Mouse (Mus musculus) MEL (cell line): Measurements from ENCODE around the gene Maoa.

Experiments
- CTCF ChIP-seq, 3 experiments: IDR thresholded peaks in 2 of 3; conservative IDR thresholded peaks in 1 of 3; 2 replicates each; pipeline ENCODE4 v1.5.1; 2011 to 2012; ENCODE audit warnings: low read length in 3 of 3, low read depth in 2 of 3, mild to moderate bottlenecking in 2 of 3, improper control_type of control experiment in 1 of 3, inconsistent platforms in 1 of 3, mixed read lengths in 1 of 3, moderate library complexity in 1 of 3; ENCODE audit not compliant: control insufficient read depth in 1 of 3, insufficient read depth in 1 of 3, poor library complexity in 1 of 3, severe bottlenecking in 1 of 3
- E2F4 ChIP-seq: IDR thresholded peaks from 2 replicates; pipeline ENCODE4 v1.6.1; 2011; ENCODE audit warnings: low read depth, low read length, improper control_type of control experiment, borderline replicate concordance
- EP300 ChIP-seq, 2 experiments: IDR thresholded peaks; 2 replicates each; pipeline ENCODE4 v1.6.1; 2011; ENCODE audit warnings: improper control_type of control experiment in 2 of 2, low read length in 2 of 2, low read depth in 1 of 2, mild to moderate bottlenecking in 1 of 2
- ETS1 ChIP-seq: IDR thresholded peaks from 2 replicates; pipeline ENCODE4 v1.6.1; 2012; ENCODE audit warnings: low read depth, mild to moderate bottlenecking, inconsistent platforms, low read length, improper control_type of control experiment, moderate library complexity
- MAX ChIP-seq: IDR thresholded peaks from 2 replicates; pipeline ENCODE4 v1.6.1; 2011; ENCODE audit warnings: low read length, improper control_type of control experiment
- MAZ ChIP-seq: IDR thresholded peaks from 2 replicates; pipeline ENCODE4 v1.6.1; 2012; ENCODE audit warnings: low read depth, mild to moderate bottlenecking, inconsistent platforms, low read length, improper control_type of control experiment
- NRF1 ChIP-seq: IDR thresholded peaks from 2 replicates; pipeline ENCODE4 v1.6.1; 2014; ENCODE audit warnings: low read depth, mild to moderate bottlenecking, inconsistent platforms, low read length, improper control_type of control experiment, moderate library complexity; ENCODE audit not compliant: poor library complexity, insufficient read depth, severe bottlenecking
- POLR2A ChIP-seq, 2 experiments: IDR thresholded peaks; 2 replicates each; pipeline ENCODE4 v1.6.1; 2011 to 2012; ENCODE audit warnings: low read length in 2 of 2, mild to moderate bottlenecking in 2 of 2, control low read depth in 1 of 2, improper control_type of control experiment in 1 of 2, low read depth in 1 of 2, moderate library complexity in 1 of 2; ENCODE audit not compliant: control insufficient read depth in 1 of 2, insufficient read depth in 1 of 2, poor library complexity in 1 of 2
- POLR2AphosphoS2 ChIP-seq: IDR thresholded peaks from 2 replicates; pipeline ENCODE4 v1.6.1; 2011; ENCODE audit warnings: low read length, improper control_type of control experiment
- TCF12 ChIP-seq: IDR thresholded peaks from 2 replicates; pipeline ENCODE4 v1.6.1; 2014; ENCODE audit warnings: low read depth, mild to moderate bottlenecking, inconsistent platforms, low read length, improper control_type of control experiment, moderate library complexity

DNA sequence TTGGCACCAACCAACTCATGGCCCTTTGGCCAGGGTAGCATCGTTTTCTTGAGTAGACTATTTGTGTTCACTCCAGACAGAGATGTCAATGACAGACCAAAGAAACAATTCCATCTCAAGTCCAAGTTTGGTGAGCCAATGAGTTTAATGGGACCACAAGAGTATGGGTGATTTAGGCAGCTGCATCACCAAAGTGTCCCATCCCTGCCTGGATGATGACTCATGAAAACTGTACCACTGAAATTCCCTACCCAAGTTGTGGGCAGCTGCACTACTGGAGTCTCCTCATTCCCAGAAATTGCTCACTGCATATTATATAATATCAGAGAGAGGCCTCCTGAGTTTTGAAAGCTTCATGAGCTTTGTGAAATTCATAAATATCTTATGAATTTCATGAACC, 86.6 kb downstream of the Maoa start:
- no peak for TF ChIP-seq CTCF (IDR thresholded peaks at IDR 0.05 in 2 of 3, conservative IDR thresholded peaks at IDR 0.05 in 1 of 3; ENCODE audit: control insufficient read depth in 1 of 3, insufficient read depth in 1 of 3, low read depth in 2 of 3, low read length in 3 of 3, poor library complexity in 1 of 3, severe bottlenecking in 1 of 3)
- no peak for TF ChIP-seq POLR2AphosphoS2
- no peak for TF ChIP-seq ETS1
- no peak for TF ChIP-seq MAX
- TF ChIP-seq POLR2A (IDR thresholded peaks at IDR 0.05; ENCODE audit: control insufficient read depth in 1 of 2, insufficient read depth in 1 of 2, low read depth in 1 of 2, low read length in 2 of 2, poor library complexity in 1 of 2): no peak
- TF ChIP-seq E2F4: no peak
- TF ChIP-seq TCF12: no peak
- no peak for TF ChIP-seq MAZ
- TF ChIP-seq EP300 (IDR thresholded peaks at IDR 0.05; ENCODE audit: low read depth in 1 of 2, low read length in 2 of 2): no peak
- no peak for TF ChIP-seq NRF1
